Mouse (Mus musculus) MEL (cell line): ENCODE data around the gene Fam221b. TPM values are rescaled to one million over a fixed set of nuclear protein-coding genes. Genes with fewer than 3 reads are reported as not detected.

Experiments
- DNase-seq: peaks from one replicate; pipeline ENCODE4 v3.0.0; 2011; ENCODE audit warnings: low read depth, low spot score
- H3K27ac ChIP-seq: 2 replicates; pipeline ENCODE4 v1.5.1; 2012; ENCODE audit warnings: low read depth, mild to moderate bottlenecking, control low read depth, low read length, moderate library complexity; ENCODE audit not compliant: control insufficient read depth
- H3K27me3 ChIP-seq, 2 experiments: fragments of 150-350 bp in 1 of 2; sonication (generic) in 1 of 2; 2 replicates each; pipeline ENCODE4 v1.6.1; 2012; ENCODE audit warnings: low read length in 2 of 2, mild to moderate bottlenecking in 2 of 2, improper control_type of control experiment in 1 of 2, moderate library complexity in 1 of 2; ENCODE audit not compliant: insufficient read depth in 2 of 2, control insufficient read depth in 1 of 2
- H3K36me3 ChIP-seq, 2 experiments: 2 replicates each; pipeline ENCODE4 v1.6.1; 2012 to 2014; ENCODE audit warnings: low read length in 2 of 2, improper control_type of control experiment in 1 of 2, inconsistent platforms in 1 of 2, mild to moderate bottlenecking in 1 of 2; ENCODE audit not compliant: insufficient read depth in 2 of 2, control insufficient read depth in 1 of 2
- H3K4me1 ChIP-seq, 2 experiments: fragments of 150-350 bp in 1 of 2; sonication (generic) in 1 of 2; 2 replicates each; pipeline ENCODE4 v1.6.1; 2012; ENCODE audit warnings: low read length in 2 of 2, improper control_type of control experiment in 1 of 2, mild to moderate bottlenecking in 1 of 2; ENCODE audit not compliant: insufficient read depth in 2 of 2, control insufficient read depth in 1 of 2
- H3K4me3 ChIP-seq, 2 experiments: fragments of 150-350 bp in 1 of 2; sonication (generic) in 1 of 2; 2 replicates each; pipeline ENCODE4 v1.5.1; 2012; ENCODE audit warnings: low read depth in 2 of 2, low read length in 2 of 2, mild to moderate bottlenecking in 2 of 2, moderate library complexity in 2 of 2, control low read depth in 1 of 2, improper control_type of control experiment in 1 of 2; ENCODE audit not compliant: control insufficient read depth in 1 of 2, insufficient read depth in 1 of 2
- H3K79me2 ChIP-seq: 2 replicates; pipeline ENCODE4 v1.6.1; 2012; ENCODE audit warnings: mild to moderate bottlenecking, low read length, moderate library complexity; ENCODE audit not compliant: control insufficient read depth, poor library complexity, insufficient read depth
- H3K9ac ChIP-seq: 2 replicates; pipeline ENCODE4 v1.6.1; 2012; ENCODE audit warnings: low read depth, mild to moderate bottlenecking, control low read depth, low read length, moderate library complexity; ENCODE audit not compliant: control insufficient read depth, poor library complexity, severe bottlenecking
- H3K9me3 ChIP-seq: fragments of 150-350 bp; sonication (generic); replicated peaks from 2 replicates; pipeline ENCODE4 v1.6.1; 2012; ENCODE audit warnings: mild to moderate bottlenecking, low read length, improper control_type of control experiment, moderate library complexity; ENCODE audit not compliant: insufficient read depth
- CHD1 ChIP-seq: IDR thresholded peaks from 2 replicates; pipeline ENCODE4 v1.6.1; 2012; ENCODE audit warnings: low read depth, mild to moderate bottlenecking, inconsistent platforms, low read length, improper control_type of control experiment
- CTCF ChIP-seq, 3 experiments: IDR thresholded peaks in 2 of 3; conservative IDR thresholded peaks in 1 of 3; 2 replicates each; pipeline ENCODE4 v1.5.1; 2011 to 2012; ENCODE audit warnings: low read length in 3 of 3, low read depth in 2 of 3, mild to moderate bottlenecking in 2 of 3, improper control_type of control experiment in 1 of 3, inconsistent platforms in 1 of 3, mixed read lengths in 1 of 3, moderate library complexity in 1 of 3; ENCODE audit not compliant: control insufficient read depth in 1 of 3, insufficient read depth in 1 of 3, poor library complexity in 1 of 3, severe bottlenecking in 1 of 3
- ELF1 ChIP-seq: IDR thresholded peaks from 2 replicates; pipeline ENCODE4 v1.6.1; 2014; ENCODE audit warnings: low read depth, mild to moderate bottlenecking, inconsistent platforms, low read length, improper control_type of control experiment, moderate library complexity
- EP300 ChIP-seq, 2 experiments: IDR thresholded peaks; 2 replicates each; pipeline ENCODE4 v1.6.1; 2011; ENCODE audit warnings: improper control_type of control experiment in 2 of 2, low read length in 2 of 2, low read depth in 1 of 2, mild to moderate bottlenecking in 1 of 2
- ETS1 ChIP-seq: IDR thresholded peaks from 2 replicates; pipeline ENCODE4 v1.6.1; 2012; ENCODE audit warnings: low read depth, mild to moderate bottlenecking, inconsistent platforms, low read length, improper control_type of control experiment, moderate library complexity
- GATA1 ChIP-seq: IDR thresholded peaks from 2 replicates; pipeline ENCODE4 v1.6.1; 2011; ENCODE audit warnings: low read depth, low read length, improper control_type of control experiment
- HCFC1 ChIP-seq: IDR thresholded peaks from 2 replicates; pipeline ENCODE4 v1.6.1; 2012; ENCODE audit warnings: low read depth, mild to moderate bottlenecking, inconsistent platforms, low read length, improper control_type of control experiment, moderate library complexity
- JUND ChIP-seq: IDR thresholded peaks from 2 replicates; pipeline ENCODE4 v1.6.1; 2011; ENCODE audit warnings: low read depth, mild to moderate bottlenecking, improper control_type of control experiment, low read length
- KAT2A ChIP-seq: conservative IDR thresholded peaks from 2 replicates; pipeline ENCODE4 v1.6.1; 2012; ENCODE audit warnings: low read depth, low read length, improper control_type of control experiment, inconsistent platforms
- MAX ChIP-seq: IDR thresholded peaks from 2 replicates; pipeline ENCODE4 v1.6.1; 2011; ENCODE audit warnings: low read length, improper control_type of control experiment
- MAZ ChIP-seq: IDR thresholded peaks from 2 replicates; pipeline ENCODE4 v1.6.1; 2012; ENCODE audit warnings: low read depth, mild to moderate bottlenecking, inconsistent platforms, low read length, improper control_type of control experiment
- MEF2A ChIP-seq: IDR thresholded peaks from 2 replicates; pipeline ENCODE4 v1.6.1; 2014; ENCODE audit warnings: low read depth, mild to moderate bottlenecking, inconsistent platforms, low read length, improper control_type of control experiment; ENCODE audit not compliant: poor library complexity, insufficient replicate concordance, severe bottlenecking; ENCODE audit errors: extremely low read depth
- MXI1 ChIP-seq: IDR thresholded peaks from 2 replicates; pipeline ENCODE4 v1.6.1; 2011; ENCODE audit warnings: mild to moderate bottlenecking, low read depth, low read length, improper control_type of control experiment
- NELFE ChIP-seq: IDR thresholded peaks from 2 replicates; pipeline ENCODE4 v1.6.1; 2011; ENCODE audit warnings: low read depth, low read length, improper control_type of control experiment
- NRF1 ChIP-seq: IDR thresholded peaks from 2 replicates; pipeline ENCODE4 v1.6.1; 2014; ENCODE audit warnings: low read depth, mild to moderate bottlenecking, inconsistent platforms, low read length, improper control_type of control experiment, moderate library complexity; ENCODE audit not compliant: poor library complexity, insufficient read depth, severe bottlenecking
- POLR2A ChIP-seq, 2 experiments: IDR thresholded peaks; 2 replicates each; pipeline ENCODE4 v1.6.1; 2011 to 2012; ENCODE audit warnings: low read length in 2 of 2, mild to moderate bottlenecking in 2 of 2, control low read depth in 1 of 2, improper control_type of control experiment in 1 of 2, low read depth in 1 of 2, moderate library complexity in 1 of 2; ENCODE audit not compliant: control insufficient read depth in 1 of 2, insufficient read depth in 1 of 2, poor library complexity in 1 of 2
- RCOR1 ChIP-seq: IDR thresholded peaks from 2 replicates; pipeline ENCODE4 v1.6.1; 2012; ENCODE audit warnings: low read depth, mild to moderate bottlenecking, inconsistent platforms, low read length, improper control_type of control experiment
- SIN3A ChIP-seq: IDR thresholded peaks from 2 replicates; pipeline ENCODE4 v1.6.1; 2012; ENCODE audit warnings: low read length, improper control_type of control experiment, inconsistent platforms
- SMC3 ChIP-seq: IDR thresholded peaks from 2 replicates; pipeline ENCODE4 v1.6.1; 2011; ENCODE audit warnings: low read depth, low read length, improper control_type of control experiment
- TBP ChIP-seq: IDR thresholded peaks from 2 replicates; pipeline ENCODE4 v1.8.0; 2011; ENCODE audit warnings: low read depth, low read length, improper control_type of control experiment
- TCF12 ChIP-seq: IDR thresholded peaks from 2 replicates; pipeline ENCODE4 v1.6.1; 2014; ENCODE audit warnings: low read depth, mild to moderate bottlenecking, inconsistent platforms, low read length, improper control_type of control experiment, moderate library complexity
- USF2 ChIP-seq, 2 experiments: IDR thresholded peaks; 2 replicates each; pipeline ENCODE4 v1.6.1; 2011 to 2012; ENCODE audit warnings: improper control_type of control experiment in 2 of 2, low read length in 2 of 2, borderline replicate concordance in 1 of 2, inconsistent platforms in 1 of 2, low read depth in 1 of 2, mild to moderate bottlenecking in 1 of 2; ENCODE audit not compliant: insufficient read depth in 1 of 2
- ZMIZ1 ChIP-seq: IDR thresholded peaks from 2 replicates; pipeline ENCODE4 v1.6.1; 2012; ENCODE audit warnings: low read depth, mild to moderate bottlenecking, inconsistent platforms, low read length, improper control_type of control experiment, moderate library complexity
- ZNF384 ChIP-seq: IDR thresholded peaks from 2 replicates; pipeline ENCODE4 v1.6.1; 2012; ENCODE audit warnings: low read depth, mild to moderate bottlenecking, inconsistent platforms, low read length, improper control_type of control experiment
- polyA plus RNA-seq, 2 experiments: library from polyadenylated mRNA; stranded (reverse) in 1 of 2; unstranded in 1 of 2; fragments of >175 nt in 1 of 2; fragments of >200 nt in 1 of 2; gene quantifications; 2 replicates each; pipeline versions ENCODE4 v1.2.1 to v1.2.4; 2012; ENCODE audit warnings: low replicate concordance in 2 of 2, low read depth in 1 of 2; ENCODE audit not compliant: insufficient read length in 2 of 2, insufficient read depth in 1 of 2, missing spikeins in 1 of 2
- total RNA-seq: library from RNA; depleted of rRNA; stranded (reverse); fragments of 300-350 nt; gene quantifications from 2 replicates; pipeline ENCODE4 v1.2.3, GENCODE M21; 2012

Gene Fam221b
- total and polyA plus RNA-seq, 3 experiments, result 0.10 to 8.8 TPM; not detected in 1

DNA sequence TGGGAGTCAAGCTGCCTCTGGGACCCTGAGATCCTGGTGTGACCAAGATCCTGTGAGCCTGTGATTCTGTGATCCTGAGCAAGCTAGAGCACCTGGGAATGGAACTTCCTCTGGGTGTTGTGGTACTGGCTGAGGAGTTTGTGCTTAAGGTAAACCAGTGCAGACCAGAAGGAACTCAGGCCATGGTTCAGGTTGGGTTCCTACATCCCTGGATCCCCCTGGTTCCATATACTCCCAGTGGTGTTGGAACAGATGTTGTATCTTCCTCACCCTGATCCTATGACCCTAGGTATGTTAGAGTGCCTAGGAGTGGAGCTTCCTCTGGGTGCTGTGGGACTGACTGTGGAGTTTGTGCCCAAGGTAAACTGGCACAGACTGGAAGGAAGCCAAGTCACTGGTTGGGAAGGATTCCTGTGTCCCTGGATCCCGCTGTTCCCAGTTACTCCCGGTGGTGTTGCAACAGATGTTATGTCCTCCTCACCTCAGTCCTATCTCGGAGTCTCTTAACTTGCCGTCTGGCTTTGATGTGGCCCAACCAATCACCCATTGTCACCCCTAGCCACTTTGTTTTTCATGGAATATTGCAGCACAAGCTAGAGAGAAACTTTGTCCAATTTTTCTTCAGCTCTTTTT lies 48.7 kb downstream of the Fam221b start:
- no peak for DNase-seq
- H3K27me3 ChIP-seq, result no peaks in the 10 kb centered on the region
- H3K9me3 ChIP-seq, result no peaks in the 10 kb centered on the region
- no peaks in the 10 kb centered on the region for H3K4me1 ChIP-seq
- TF ChIP-seq JUND, result no peak
- TF ChIP-seq NELFE, result no peak
- no peak for TF ChIP-seq GATA1
- TF ChIP-seq USF2 (IDR thresholded peaks at IDR 0.05; ENCODE audit: borderline replicate concordance in 1 of 2, insufficient read depth in 1 of 2, low read depth in 1 of 2, low read length in 2 of 2), result no peak
- TF ChIP-seq HCFC1, result no peak
- TF ChIP-seq CTCF (IDR thresholded peaks at IDR 0.05 in 2 of 3, conservative IDR thresholded peaks at IDR 0.05 in 1 of 3; ENCODE audit: control insufficient read depth in 1 of 3, insufficient read depth in 1 of 3, low read depth in 2 of 3, low read length in 3 of 3, poor library complexity in 1 of 3, severe bottlenecking in 1 of 3), result no peak
- TF ChIP-seq RCOR1, result no peak
- no peak for TF ChIP-seq MAX
- TF ChIP-seq CHD1, result no peak
- no peak for TF ChIP-seq POLR2A (IDR thresholded peaks at IDR 0.05; ENCODE audit: control insufficient read depth in 1 of 2, insufficient read depth in 1 of 2, low read depth in 1 of 2, low read length in 2 of 2, poor library complexity in 1 of 2)
- no peak for TF ChIP-seq MXI1
- no peak for TF ChIP-seq NRF1
- TF ChIP-seq ELF1, result no peak
- H3K9ac ChIP-seq, result no peak overlapping the region
- no peak overlapping the region for H3K27ac ChIP-seq
- H3K36me3 ChIP-seq, result no peaks in the 10 kb centered on the region
- H3K79me2 ChIP-seq, result no peaks in the 10 kb centered on the region
- H3K4me3 ChIP-seq, result no peak overlapping the region

DNA sequence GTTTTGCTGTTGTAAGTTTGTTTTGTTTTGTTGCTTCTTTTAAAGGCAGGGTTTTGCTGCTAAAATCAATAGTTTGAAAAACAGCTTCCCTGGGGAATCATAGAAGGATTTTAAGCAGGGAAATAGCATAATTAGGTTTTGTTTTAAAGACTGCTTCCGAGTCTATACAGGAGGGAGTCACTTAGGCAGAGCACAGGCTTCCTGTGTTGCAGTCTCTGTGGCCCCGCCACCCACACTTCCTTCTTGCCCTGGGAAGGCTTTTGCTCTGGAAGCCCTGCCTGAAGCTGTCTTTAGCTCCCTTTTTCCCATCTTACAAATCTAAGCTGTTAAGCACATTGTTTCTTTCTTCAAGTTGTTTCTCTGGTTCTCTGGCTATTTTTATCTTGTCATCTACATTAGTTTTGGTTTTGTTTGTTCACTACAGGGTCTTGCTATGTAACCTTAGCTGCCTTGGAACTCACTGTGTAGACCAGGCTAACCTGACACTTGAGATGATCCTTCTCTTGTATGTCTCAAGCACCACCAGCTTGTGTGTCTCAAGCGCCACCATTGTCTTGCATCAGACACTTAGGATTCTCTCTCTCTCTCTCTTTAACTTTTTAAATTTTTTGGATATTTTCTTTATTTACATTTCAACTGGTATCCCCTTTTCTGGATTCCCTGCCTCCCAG lies 55.8 kb downstream of the Fam221b start:
- peaks cover 3 to 5% of the 10 kb centered on the region in 2 experiments; a peak in 3 of 4 replicates for H3K4me1 ChIP-seq
- H3K27me3 ChIP-seq, result no peaks in the 10 kb centered on the region
- H3K36me3 ChIP-seq, result peaks cover 0 to 15% of the 10 kb centered on the region in 2 experiments; a peak in 2 of 4 replicates
- peak overlapping the region; percentile 71 for H3K9ac ChIP-seq
- H3K79me2 ChIP-seq, result no peaks in the 10 kb centered on the region
- no peaks in the 10 kb centered on the region for H3K9me3 ChIP-seq
- peak; percentile 29 to 67; a peak in 2 of 4 replicates for TF ChIP-seq POLR2A (IDR thresholded peaks at IDR 0.05; ENCODE audit: control insufficient read depth in 1 of 2, insufficient read depth in 1 of 2, low read depth in 1 of 2, low read length in 2 of 2, poor library complexity in 1 of 2)
- TF ChIP-seq MAZ, result peak; percentile 82
- TF ChIP-seq TBP, result peak; percentile 86
- TF ChIP-seq MAX, result no peak
- peak; percentile 93 for TF ChIP-seq ELF1
- TF ChIP-seq KAT2A, result peak; percentile 53; the same call in 1 of the 2 replicates
- no peak; the same call in 1 of the 2 replicates for TF ChIP-seq JUND
- no peak for TF ChIP-seq EP300 (IDR thresholded peaks at IDR 0.05; ENCODE audit: low read depth in 1 of 2, low read length in 2 of 2)
- TF ChIP-seq ZNF384, result no peak
- TF ChIP-seq ZMIZ1, result 0 out of 2 replicates have a peak, but pooled peaks have one; percentile 24
- no peak for TF ChIP-seq CHD1
- TF ChIP-seq NELFE, result peak; percentile 67
- peak; percentile 50; the same call in 1 of the 2 replicates for TF ChIP-seq SIN3A
- TF ChIP-seq GATA1, result no peak
- TF ChIP-seq RCOR1, result no peak
- peak; percentile 53; the same call in 1 of the 2 replicates for TF ChIP-seq TCF12
- TF ChIP-seq USF2 (IDR thresholded peaks at IDR 0.05; ENCODE audit: borderline replicate concordance in 1 of 2, insufficient read depth in 1 of 2, low read depth in 1 of 2, low read length in 2 of 2), result no peak
- no peak for TF ChIP-seq ETS1
- TF ChIP-seq NRF1, result no peak
- TF ChIP-seq MEF2A, result no peak
- peak; percentile 87 for TF ChIP-seq HCFC1
- no peak for TF ChIP-seq SMC3
- peak overlapping the region; percentile 93 for H3K27ac ChIP-seq
- DNase-seq, result peak; percentile 92
- H3K4me3 ChIP-seq, result peak overlapping the region; percentile 35 to 41
